Mouse (Mus musculus) ES-CJ7 (cell line): ENCODE measurements around the gene Ptprcap.

Experiments
- DNase-seq: peaks from one replicate; pipeline ENCODE4 v3.0.0; 2011; ENCODE audit warnings: low read depth, low spot score

The Ptprcap gene

DNA sequence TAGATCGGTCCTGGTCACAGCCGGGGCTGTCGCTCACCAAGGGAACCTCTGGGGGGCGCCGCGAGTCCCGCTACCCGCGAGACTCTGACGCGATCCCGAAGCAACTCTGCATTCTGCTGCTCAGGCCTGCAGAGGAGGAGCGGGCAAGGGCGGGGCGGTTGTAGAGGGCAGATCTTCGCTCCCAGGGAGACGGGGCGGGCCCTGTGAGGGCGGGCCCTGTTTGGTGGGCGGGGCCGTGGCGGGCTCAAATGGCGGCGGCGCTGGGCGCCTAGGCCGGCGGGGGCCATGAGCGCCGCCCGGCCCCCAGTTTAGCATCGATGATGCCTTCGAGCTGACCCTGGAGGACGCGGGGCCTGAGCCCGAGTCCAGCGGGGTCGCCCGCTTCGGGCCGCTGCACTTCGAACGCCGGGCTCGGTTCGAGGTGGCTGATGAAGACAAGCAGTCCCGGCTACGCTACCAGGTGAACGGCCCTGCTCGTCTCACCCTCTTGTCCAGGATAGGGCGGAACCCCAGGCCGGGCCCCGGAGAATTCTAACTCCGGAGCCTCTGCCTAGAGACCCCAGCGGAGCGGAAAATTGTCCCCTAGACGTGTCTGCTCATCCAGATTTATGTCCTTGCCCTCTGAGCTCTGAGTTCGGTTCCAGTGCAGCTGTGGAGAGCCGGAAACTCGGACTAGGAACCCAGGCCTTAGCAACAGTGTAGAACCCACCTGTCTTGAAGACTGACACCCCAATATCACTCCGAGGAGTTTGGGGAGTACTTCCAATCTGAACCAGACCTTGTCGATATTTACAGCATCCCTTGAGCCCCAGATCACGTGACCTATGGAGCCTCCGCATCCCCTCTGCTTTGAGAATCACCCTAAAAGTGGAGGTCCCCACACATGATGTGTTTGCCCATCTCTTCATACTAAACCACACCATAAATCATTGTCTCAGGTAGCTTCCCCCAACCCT is 27.4 kb upstream of the Ptprcap start, which contains the start of gene Aip:
Gene Aip (minus strand): TSS at position 118 of the 956 bp plus-strand sequence.
- peak; percentile 98 for DNase-seq

DNA sequence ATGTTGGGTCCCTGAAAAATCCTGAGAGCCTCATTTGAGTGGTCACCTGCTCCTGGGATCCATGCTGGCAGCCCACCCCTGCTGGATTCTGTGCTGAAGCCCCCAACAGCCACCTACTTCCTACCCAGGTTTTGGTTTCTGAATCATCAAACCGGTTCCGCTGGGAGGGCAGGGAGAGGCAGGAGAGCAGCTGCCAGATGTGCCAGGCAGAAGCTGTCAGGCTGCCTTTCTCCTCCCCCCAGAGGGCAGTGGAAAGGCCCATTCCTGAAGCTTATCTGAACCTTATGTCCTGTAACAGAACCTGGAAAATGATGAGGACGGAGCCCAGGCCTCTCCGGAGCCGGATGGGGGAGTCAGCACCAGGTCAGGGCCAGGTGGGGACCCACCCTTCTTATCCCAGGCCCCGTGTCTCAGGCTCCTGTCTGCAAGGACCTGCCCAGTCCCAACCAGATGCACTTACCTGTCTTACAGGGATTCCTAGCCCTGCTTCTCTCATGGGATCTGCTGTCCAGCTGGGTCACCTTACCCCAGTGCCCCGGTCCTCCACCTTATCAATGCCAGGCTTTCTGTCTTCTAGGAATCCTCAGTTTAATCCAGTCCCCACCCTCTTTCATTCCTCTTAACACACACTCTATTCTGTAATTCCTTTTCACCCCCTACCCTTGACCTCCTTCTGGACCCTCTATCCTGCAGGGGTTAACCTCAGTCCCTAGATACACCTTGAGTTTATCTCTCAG is 26.5 kb upstream of the Ptprcap start:
- no peak for DNase-seq

DNA sequence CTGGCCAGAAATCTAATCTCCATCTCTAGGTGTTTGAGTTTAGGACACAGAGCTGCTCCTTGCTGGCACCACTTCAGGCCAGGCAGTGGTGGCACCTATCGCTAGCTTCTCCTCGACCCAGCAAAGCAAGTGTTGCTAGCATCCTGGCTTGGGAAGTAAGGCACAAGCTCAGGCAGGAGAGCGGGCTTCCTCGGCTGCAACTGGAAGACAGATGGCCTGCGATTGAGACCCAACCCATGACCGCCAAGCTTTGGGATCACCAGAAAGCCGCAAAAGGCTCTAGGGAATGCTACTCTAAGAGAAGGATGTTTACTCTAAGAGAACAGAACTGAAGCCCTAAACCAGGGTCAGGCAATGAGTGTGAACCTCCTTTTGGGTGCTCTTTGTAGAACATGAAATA is 23.9 kb upstream of the Ptprcap start:
- DNase-seq, result no peak

DNA sequence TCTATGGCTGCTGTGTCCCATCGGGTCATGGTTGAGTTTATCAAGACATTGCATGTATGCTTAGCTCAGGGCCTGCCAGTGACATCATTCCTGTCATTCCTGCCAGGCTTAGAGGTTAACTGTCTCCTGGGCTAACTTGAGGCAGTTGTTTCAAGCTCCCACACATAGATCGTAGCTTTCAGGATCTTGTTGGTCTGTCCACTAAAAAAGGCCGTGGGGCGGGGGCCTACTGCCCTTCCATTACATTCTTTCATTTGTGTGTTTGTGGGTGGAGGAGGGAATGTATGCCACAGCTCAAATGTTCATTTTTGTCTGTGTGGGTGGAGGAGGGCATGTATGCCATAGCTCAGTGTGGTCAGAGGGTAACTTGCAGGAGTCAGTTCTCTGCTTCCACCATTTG is 23.3 kb upstream of the Ptprcap start:
- DNase-seq, result no peak

DNA sequence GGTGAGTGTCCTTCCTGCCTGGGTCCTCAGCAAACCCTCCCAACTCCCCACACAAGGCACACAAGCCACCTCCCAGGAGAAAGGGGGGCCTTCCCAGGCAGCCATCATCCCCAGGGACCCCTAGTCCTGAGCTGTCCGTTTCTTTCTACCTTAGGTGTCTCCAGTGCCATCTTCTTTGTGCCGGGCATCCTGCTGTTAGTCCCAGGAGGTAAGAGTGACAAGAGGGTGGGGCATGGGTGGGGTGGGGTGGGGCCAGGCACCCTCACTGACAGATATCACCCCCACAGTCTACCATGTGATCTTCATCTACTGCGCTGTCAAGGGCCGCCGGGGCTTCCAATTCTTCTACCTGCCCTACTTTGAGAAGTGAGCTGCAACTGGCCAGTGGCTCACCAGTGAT is 22.3 kb upstream of the Ptprcap start:
- DNase-seq, result no peak

DNA sequence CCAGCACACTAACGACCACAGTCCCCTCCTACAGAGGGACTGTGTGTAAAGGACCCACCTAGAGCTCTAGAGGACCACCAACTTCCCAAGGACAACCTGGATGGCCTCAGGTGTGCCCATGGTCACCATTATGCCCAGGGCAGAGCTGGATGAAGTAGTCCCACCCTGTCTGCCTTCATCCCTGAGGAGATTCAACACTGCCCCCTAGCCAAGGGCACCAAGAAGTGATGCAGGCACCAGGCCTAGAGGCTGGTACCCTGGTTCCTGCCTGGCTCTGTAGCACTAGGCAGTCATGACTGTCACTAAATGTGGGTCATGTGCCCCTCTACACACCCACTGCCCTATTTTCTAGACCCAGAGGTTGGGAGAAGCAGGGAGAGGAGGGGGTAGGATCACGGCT is 21.6 kb upstream of the Ptprcap start:
- no peak for DNase-seq

DNA sequence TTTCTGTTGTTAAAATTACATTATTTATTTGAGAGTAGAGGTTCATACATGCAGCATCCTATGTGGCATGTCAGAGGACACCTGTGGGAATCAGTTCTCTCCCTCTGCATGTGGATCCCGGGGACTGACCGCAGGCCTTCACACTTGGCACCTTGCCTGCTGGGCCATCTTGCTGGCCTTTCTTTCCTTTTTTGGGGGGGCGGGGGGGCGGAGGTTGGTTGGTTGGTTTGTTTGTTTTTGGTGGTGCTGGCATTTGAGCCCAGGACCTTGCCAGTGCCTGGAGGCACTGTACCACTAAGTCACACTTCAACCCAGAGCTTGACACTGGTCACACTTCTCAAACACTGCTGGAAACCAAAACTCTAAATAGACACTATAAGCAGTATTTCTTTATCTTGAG is 19.1 kb upstream of the Ptprcap start:
- DNase-seq, result no peak

DNA sequence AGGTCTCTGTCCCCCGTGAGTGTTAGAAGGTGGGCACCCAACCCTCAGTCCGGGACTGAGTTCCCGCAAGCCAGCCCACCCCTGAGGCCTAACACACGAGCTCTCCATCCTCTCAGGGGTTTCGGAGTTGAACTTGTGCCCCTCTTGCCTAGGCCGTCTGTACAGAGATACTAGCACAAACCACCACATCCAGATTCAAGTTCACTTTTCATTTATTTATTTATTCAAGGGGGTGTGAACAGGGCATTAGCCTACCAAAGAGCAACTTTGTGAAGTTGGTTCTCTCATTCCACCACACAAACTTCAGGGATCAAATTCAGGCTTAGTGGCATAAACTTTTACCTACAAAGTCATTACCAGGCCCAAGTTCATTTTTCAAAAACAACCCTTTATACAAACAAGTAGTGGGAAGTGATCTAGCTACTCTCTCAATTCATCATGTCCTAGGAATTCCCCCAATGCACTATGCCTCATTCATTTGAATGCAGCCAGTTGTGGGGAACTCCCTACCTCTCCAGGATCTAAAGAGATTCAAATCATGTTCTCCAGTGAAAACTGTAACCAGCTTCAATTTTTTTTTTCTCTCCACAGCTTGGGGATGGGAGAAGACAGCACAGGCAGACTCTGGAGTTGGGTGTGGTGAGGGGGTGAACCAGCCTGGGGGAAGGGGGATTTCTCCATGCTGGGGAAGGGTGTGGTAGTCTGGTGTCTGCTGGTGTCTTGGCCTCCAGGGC is 18.0 kb upstream of the Ptprcap start:
- peak; percentile 58 for DNase-seq

DNA sequence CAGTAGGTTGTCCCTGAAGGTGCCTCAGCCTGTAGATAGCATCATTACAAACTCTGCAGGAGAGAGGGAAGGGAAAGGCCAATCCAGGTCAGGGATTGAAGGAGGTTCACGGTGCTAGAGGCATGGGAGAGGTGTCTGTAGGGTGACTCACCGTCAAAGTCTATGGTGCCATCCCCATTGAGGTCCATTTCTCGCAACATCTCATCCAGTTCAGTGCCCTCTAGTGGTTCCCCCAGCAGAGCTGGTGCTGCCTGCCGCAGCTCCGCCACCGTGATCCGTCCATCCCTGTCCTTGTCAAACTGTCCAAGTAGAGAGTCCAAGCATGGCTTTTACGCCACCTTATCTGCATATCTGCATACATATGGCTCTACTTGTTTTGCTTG is 17.4 kb upstream of the Ptprcap start:
- peak; percentile 71 for DNase-seq

DNA sequence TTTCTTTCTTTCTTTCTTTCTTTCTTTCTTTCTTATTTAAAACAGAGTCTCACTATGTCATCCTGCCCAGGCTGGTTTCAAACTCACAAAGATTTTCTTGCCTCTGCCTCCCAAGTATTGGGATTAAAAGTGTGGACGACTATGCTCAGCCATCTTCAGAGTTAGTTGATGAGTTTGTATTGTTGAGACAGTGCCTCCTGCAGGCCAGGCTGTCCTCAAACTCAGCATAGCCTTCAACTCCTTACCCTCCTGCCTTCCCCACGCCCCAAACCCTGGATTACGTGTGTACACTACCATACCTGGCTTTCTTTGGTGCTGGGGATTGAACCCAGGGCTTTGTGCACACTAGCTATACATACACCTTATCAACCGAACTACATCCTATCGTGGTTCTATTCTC is 16.9 kb upstream of the Ptprcap start:
- DNase-seq, result peak; percentile 71

DNA sequence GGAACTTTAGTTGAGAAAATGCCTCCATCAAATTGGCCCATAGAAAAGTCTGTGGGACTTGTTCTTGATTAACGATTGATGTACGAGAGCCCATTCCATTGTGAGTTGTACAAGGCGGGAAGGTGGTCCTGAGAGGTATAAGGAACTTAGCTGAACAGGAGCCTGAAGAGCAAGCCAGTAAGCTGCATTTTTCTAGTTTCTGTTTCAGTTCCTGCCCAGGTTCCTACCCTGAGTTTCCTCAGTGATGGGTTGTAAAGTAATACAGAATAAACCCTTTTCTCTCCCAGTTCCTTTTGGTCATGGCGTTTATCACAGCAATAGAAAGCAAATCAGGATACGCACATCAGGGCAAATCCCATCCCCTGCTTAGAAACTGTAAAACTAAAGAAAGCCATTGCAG is 15.5 kb upstream of the Ptprcap start:
- DNase-seq, result no peak

DNA sequence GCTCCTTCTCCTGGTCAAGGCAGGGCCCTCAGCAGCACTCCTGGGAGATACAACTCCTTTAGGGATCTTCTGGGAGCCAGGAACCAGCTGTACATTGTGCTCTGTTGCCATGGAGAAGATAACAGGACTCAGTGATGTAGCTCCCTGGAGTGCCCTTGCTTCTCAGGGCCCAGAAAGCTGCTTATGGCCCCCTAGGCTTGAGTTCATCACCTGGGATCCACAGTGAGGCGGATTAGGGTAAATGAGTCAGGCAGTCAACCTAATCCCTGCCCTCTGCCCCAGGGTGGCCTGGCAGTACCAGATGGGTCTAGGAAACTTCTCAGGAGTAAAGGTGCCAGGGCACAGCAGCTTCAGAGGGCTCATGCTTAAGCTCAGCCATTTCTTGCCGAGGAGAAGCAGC is 14.0 kb upstream of the Ptprcap start, which contains the start of gene Gpr152:
Gene Gpr152 (plus strand): TSS at position 342 of the 400 bp plus-strand sequence.
- DNase-seq, result no peak

DNA sequence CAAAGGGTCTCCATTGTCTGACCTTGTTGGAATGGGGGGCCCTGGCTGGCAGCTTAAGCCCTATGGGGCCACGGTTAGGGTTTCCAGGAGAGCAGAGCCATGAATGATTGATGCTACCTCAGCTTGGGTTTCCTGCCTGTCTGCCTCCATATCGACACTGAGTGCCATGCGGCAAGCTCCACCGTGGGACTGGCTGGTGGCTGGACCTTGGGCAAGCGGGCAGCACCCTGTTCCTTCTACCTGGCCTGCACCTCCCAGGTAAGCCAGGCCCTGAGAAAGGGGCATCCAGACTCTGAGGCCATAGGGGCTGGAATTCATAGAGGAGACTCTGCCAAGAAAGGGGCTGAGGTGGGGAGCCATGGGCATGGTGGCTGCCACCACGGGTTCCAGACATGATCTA is 13.3 kb upstream of the Ptprcap start:
- DNase-seq, result no peak

DNA sequence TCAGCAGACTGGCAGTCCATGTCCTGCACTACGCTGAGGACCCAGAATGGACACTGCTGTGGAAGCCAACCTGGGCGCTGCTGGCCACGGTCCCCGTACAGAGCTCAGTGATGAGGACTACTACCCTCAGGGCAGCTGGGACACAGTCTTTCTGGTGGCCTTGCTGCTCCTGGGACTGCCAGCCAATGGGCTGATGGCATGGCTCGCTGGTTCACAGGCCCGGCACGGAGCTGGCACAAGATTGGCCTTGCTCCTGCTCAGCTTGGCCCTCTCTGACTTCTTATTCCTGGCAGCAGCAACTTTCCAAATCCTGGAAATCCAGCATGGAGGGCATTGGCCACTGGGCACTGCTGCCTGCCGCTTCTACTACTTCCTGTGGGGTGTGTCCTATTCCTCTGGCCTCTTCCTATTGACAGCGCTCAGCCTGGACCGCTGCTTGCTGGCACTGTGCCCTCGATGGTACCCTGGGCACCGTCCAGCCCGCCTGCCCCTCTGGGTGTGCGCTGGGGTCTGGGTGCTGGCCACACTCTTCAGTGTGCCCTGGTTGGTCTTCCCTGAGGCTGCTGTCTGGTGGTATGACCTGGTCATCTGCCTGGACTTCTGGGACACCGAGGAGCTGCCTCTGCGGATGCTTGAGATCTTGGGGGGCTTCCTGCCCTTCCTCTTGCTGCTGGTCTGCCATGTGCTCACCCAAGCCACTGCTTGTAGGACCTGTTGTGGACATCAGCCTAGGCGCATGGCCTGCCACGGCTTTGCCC is 10.8 kb upstream of the Ptprcap start:
- no peak for DNase-seq

DNA sequence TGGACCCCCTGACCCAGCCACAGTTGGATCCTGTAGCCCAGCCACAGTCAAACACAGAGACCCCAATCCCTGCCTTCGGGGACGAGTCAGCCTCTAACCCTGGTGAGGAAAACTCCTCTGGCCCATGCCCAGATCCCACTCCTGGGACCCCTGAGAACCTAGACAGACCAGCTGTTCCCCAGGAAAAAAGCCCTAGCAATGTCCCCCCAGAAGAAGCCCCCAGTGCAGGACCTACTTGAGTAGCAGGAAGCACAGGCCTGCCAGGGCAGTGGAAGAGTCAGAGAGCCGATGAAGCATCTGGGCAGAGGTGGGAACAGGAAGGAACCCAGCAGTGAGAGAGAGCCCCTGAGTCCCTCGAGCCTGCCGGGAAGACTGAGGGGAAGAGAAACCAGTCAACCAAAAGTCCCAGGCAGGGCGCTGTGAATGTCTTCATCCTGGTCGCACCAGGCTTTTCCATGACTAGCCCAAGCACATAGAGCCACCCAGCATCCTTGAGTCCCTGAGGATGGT is 9.6 kb upstream of the Ptprcap start, which contains the start of gene Cabp4:
Gene Cabp4 (minus strand): TSS at position 275 of the 510 bp plus-strand sequence.
- no peak for DNase-seq

DNA sequence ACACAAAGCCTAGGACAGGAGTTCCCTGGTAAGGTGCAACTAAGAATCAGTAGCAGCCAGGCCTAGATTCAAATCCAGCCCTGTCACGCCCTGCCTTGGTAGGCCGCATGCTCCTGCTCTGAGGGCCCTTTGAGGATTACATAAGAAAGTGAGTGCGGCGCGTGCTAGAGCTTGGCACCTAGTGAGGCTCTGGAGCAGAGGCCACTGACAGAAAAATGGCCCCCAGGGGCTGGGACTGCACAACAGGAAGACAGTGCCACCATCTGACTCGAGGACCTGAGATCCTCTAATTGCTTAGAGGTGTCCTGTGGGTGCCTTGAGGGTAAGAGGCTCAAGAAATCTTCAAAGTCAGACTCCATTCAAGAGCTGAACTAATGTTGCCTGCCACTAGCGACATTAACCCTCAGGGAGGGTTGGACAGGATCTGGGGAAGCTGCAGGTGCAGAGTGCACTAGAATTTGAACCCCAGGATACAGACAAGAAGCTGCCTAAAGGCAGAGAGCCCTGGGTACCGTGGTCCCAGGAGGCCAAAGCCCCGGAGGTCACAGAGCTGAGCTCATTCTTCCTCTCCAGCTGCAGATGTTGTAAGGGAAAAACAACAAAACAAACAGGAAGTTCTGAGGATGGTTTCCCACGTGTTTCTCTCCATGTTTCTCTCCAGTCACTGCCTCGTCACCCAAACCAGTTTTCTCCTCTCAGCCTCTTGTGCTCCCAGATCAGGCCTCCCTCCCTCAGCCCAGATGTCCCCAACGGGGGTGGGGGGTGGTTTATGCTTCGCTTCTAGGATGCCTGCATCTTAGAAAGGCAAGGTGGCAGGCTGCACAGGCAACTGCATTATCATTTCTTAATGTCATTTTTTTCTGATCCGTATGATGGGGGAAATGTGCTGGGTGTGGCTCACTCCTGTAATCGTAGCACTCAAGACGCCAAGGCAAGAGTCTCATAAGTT is 8.6 kb upstream of the Ptprcap start:
- DNase-seq, result no peak

DNA sequence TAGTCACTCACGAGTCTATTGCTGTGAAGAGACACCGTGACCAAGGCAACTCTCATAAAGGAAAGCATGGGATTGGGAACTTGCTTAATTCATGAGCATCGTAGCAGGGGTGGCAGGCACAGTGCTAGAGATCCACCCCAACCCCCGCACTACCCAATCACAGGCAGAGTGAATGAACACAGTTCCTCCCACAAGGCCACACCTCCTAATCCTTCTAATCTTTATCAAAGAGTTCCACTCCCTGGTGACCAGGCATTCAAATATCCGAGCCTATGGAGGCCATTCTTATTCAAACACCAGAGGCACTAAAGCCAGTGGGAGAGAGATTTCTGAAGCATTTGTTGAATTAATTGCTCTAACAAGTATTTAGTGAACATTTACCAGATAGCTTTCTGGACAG is 7.5 kb upstream of the Ptprcap start:
- peak; percentile 38 for DNase-seq

DNA sequence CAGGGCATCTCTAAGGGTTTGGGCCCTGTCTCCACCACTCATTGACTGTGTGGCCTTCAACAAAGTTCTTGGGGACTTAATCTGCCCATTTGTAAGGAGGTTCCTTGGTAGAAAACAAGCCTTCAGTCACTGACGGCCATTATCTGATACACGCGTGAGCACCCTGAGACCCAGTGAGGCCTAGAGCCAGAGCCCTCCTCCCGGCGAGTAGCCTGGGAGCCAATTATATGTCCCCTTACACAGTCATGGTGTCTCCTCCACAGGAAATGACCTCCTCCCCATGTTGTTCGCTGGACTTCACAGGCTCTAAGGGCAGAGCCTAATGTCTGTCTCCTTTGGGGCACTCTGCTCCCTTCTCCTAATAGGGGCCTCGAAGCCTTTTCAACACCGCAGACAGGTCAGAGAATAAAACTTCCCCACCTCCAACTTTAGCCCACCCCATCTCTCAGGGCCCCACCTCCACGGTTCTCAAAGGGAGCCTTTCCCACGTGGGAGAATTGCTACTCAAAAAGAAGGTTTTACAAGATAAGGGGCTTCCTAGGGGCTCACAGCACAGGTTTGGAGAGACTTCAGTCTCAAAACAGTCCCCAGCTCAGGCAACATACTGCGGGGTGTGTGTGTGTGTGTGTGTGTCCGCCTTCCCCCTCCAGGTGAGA is 6.9 kb upstream of the Ptprcap start:
- DNase-seq, result no peak

DNA sequence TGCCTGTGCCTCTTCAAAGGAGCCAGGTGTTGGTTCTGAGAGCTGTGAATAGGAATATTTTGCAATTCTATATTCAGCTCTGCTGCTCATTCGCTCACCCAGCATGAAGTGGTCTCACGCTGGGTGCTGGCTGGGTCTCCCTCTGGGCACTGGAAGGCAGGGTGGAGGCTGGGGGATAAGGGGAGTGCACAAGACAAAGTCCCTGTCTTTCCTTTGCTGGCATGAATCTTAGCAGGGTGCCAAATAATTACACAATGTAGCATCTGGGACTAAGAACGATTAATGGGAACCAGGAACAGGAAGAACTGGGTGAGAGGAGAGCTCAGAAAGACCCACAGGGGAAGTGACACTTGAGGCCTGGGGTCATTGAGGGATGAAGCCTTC is 6.4 kb upstream of the Ptprcap start:
- no peak for DNase-seq
